Mouse (Mus musculus) megakaryocyte progenitor cell, adult 5-6 weeks (primary cell): Measurements from ENCODE around the gene Elmod1. TPM values are rescaled to one million over a fixed set of nuclear protein-coding genes. Genes with fewer than 3 reads are reported as not detected.

ENCODE experiments used
- ATAC-seq: replicated peaks from 2 replicates; pipeline ENCODE4 v1.8.0; 2016; ENCODE audit warnings: mild to moderate bottlenecking, moderate TSS enrichment, inconsistent platforms; ENCODE audit not compliant: poor library complexity
- total RNA-seq, 2 experiments: library from RNA; stranded (forward) in 1 of 2; stranded (reverse) in 1 of 2; fragments of 157-497, 149-512 nt in 1 of 2; fragments of 200-1000 nt in 1 of 2; gene quantifications; 2 replicates each; pipeline versions ENCODE4 v1.2.3 to v1.2.4; 2015 to 2017

Gene Elmod1
- total RNA-seq, 2 experiments from 2014 or later: not detected

DNA sequence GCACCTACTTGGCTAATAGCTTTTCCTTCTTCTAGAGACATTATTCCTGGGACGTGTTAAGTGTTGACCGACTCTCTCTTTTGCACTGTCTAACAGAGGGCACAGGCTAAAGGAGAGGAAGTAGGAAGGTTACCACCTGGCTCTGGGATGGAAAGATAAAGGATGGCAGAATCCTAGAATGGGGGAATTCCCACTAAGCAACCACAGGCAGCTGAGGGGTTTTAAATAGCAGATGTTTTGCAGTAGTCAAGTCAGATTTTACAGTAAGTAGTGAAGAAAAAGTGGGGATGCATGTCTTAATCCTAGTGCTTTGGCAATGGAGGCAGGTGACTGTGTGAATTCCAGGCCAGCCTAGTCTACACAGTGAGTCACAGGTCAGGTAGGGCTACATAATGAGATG lies 64.3 kb downstream of the Elmod1 start:
- no peak for ATAC-seq

DNA sequence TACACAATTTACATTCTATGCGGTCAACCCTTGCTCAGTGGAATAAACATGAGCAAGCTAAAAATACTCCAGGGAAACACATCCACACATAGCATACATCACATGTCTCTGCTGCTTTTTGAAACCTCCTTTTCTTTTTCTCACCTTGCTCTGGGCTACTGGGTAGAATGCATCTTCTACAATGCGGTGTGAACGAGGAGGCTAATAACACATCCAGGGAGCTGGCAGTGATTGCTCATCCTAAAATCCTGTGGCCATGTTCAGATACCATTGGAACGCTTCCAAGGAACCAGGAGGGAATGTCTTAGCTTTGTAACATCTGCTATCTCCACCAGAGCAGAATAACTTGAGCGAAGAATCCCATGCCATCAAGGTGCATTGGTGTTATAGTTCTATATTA lies 64.8 kb downstream of the Elmod1 start:
- no peak for ATAC-seq

DNA sequence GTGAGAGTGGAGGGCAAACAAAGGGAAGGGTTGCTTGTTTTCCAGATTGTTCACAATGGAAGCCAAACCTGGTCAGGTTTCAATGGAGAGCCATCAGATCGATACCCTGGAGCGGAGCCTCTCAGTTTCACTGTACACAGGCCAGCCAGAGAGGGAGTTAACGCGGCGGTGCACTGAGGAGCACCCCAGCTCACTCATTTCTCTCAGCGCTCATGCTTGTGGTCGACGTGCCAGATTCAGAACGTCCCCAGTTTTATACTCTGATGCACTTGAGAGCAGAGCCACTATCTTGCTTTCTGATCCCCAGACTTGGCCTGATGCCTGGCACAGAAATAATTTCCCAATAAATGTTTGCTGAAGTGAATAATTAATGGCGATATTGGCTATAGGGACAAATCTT lies 68.3 kb downstream of the Elmod1 start:
- no peak for ATAC-seq

DNA sequence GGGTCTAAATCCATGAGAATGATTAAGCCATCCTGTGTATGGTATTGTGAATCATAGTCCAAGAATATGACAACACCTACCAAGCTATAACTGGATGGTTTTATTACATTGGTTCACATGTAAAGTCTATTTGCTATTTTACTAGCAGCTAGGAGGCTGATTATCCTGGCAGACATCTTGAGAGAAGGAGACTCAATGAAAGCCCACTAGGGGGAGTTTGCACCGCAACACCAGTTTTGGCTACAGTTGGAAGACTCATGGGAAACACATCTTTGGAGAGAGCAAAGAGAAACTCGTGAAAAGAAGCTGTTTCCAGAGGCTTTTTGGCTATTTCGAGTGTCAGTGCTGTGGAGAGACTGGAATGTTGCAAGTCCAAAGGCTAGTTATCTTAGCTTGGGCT lies 69.7 kb downstream of the Elmod1 start:
- no peak for ATAC-seq

DNA sequence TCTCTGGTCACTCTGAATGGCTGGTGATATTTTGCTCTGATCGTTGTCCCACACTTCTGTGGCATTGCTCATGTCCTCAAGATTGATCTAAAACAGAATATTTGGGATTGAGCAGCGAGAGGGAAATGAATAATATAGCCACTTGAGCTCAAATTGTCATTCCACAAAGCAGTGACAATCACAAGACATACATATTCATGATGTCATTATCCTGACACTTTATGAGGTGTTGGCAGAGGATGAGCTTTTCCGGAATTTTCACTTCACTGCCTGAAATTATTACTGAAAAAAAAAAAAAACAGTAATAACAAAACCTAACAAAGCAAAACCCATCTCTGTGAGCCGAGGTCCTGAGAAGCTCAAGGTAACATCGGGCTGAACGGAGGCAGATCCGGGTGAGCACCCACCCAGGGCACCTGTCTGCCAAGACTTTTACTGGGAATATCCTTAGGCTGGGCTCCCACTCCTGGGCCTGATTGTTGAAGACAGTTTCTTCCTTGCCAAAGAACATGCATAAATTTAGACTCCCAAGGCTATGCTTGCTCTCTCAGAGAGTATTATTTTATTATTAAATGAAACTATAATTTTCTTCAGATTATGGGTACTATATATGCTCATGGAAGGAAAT lies 71.8 kb downstream of the Elmod1 start:
- ATAC-seq: no peak

DNA sequence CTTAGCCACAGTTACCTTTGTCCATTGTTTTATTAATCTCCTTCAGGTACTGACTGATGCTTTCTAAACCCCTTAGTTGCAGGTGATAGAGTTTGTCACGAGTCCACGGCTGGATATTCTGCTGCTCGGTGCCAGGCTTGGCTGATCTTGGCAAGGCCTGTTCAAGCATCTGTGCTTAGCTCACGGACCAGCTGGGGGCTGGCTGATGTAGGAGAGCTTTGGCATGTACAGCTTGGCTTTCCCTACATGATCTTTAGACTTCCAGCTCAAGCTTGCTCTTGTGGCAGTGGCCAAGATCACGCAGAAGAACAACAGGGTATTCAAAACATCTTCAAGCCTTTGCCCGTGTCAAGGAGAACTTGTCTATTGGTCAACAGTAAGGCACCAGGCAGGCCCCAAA lies 75.3 kb downstream of the Elmod1 start:
- no peak for ATAC-seq

DNA sequence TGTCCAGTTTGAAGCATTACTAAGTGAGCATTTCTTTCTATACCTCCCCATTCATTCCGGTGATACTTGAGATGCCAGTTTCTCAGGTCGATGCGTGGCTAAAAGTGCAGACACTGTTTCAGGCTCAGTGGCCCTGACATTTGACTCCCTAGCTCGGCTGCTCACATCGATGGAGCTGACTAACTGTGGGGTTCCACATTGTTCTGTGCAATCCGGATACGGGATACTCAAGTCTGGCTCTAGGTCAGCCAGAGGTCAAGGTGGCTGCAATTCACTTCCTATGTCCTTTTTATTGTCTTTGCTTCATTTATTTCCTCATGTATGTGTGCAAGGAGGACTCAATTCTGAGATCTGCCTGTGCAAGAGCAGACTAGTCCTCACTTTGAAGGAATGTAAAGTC lies 79.3 kb downstream of the Elmod1 start:
- ATAC-seq: no peak

DNA sequence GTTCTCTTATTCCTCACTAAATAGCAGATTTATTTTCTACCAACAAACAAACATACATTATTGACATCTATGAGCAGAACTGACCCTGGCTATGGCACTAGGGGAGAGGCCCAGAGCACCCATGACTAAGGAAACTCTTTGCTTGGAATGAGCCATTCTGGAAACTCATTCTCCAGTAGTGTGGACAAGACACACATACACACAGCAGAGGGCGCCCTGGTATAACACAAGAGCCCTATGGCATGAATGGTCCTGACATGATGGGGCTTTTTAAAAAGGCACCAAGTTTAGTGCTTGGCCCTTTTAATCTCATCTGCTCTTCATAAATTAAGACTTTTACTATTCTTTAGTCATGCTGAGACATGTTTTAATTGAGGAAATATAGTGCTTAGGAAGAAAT lies 85.0 kb downstream of the Elmod1 start:
- no peak for ATAC-seq

DNA sequence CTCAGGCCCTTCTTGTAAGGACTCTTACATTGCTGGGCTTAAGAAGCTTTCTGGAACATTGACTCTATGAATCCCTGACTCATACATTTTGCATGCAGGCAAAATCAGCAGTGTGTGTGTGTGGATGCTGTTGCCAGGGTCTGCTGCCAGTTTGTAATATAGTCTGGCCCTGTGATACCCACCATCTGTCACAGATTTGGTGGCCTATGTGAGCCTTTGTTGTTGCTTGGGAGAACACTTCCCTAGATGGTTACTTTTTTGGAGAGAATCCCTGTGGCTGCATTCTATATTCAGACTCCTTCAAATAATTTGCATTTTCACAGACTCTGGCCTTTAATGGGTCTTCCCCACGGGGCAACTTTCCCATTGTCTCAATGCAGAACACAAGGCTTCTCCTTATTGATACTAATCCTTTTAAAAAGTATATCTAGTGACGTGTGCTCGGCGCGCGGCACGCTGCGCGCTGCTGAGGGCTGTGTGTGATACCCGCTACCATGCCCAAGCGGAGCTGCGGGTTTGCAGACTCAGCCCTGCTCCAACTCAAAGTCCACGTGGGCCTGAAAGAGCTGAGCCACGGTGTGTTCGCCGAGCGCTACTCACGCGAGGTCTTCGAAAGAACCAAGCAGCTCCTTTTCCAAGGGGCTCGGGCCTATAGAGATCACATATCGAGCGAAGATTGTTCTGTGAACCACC lies 91.4 kb downstream of the Elmod1 start:
- no peak for ATAC-seq

DNA sequence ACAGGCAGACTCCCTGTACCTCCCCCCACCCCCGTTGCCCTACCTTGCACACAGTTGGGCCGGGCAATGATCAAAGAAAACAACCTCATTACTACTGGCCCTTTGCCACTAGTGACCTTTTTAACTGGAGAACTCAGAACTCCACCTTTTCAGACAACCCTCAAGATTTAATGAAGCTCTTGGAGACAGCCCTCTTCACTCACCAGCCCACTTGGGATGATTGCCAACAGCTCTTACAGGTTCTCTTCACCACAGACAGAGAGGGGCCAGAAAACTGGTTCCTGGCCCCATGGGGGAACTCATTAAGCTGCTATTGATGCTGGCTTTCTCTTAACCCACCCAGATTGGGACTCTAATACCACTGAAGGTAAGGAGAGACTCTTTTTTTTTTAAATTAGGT lies 97.7 kb downstream of the Elmod1 start:
- no peak for ATAC-seq

DNA sequence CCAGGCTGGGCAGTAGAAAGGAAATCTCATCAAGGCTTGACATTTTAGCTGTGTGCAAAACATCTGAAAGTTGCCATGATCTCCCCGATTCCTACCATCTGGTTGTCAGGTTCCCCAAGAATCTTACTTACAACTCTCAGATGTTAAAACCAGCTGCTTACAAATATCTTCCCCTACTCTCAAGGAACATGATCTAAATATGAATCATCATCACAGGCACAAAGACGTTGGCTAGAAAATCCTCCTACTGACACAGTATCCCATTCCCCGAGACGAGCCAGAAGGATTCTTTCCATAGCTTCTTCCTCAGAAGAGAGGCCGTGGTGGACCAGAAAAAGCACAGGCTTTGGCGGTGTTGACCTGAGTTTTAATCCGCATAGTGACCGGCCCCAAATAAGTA lies 101.9 kb downstream of the Elmod1 start:
- ATAC-seq: no peak

Other genes starting within 250 kb of the Elmod1 start
- gene Slc35f2, start 203.8 kb downstream of the Elmod1 start, total RNA-seq (2015): 0.71 and 2.3 TPM in 2 replicates
- gene Slc35f2, start 203.8 kb downstream of the Elmod1 start, total RNA-seq (2017): 1.5 and 2.5 TPM in 2 replicates
- gene Sln, start 125.1 kb downstream of the Elmod1 start, total RNA-seq (2015): not detected in 2 replicates
- not detected in 2 replicates for gene Sln, start 125.1 kb downstream of the Elmod1 start, total RNA-seq (2017)
- gene Tnfaip8l3, start 93.1 kb upstream of the Elmod1 start, total RNA-seq (2015): not detected in 2 replicates
- gene Tnfaip8l3, start 93.1 kb upstream of the Elmod1 start, total RNA-seq (2017): 0.07 TPM in 1 of 2 replicates, not detected in the other